Mouse (Mus musculus): ENCODE measurements around the gene Meaf6.

GRCm38 (mm10) chr4:125126186-125126585 is 41.3 kb downstream of the Meaf6 start:
- no peak for TF ChIP-seq EP300 (IDR thresholded peaks at IDR 0.05)
- no peak for TF ChIP-seq CTCF (IDR thresholded peaks at IDR 0.05)
